Mouse (Mus musculus) midbrain, embryonic 13.5 days (tissue): ENCODE results near the gene B230217C12Rik. TPM values are rescaled to one million over a fixed set of nuclear protein-coding genes. Genes with fewer than 3 reads are reported as not detected.
"Not testable (repeated sequence)": the region's sequence is repeated elsewhere in the genome, so short reads cannot be mapped to it uniquely, and the experiment has no call there.

Source experiments
- ATAC-seq: fragments of 200-750 bp; cut with Nextera tagmentation; 2 replicates; pipeline ENCODE4 v1.8.0; 2017; ENCODE audit warnings: mild to moderate bottlenecking, moderate TSS enrichment, moderate library complexity
- H3K27ac ChIP-seq: fragments of 300-500 bp; sonication (generic); 2 replicates; pipeline ENCODE4 v1.5.1; 2015; ENCODE audit warnings: inconsistent platforms, mild to moderate bottlenecking, moderate library complexity
- H3K27me3 ChIP-seq: fragments of 300-500 bp; sonication (generic); 2 replicates; pipeline ENCODE4 v1.6.1; 2015; ENCODE audit warnings: mild to moderate bottlenecking, inconsistent platforms
- H3K36me3 ChIP-seq: fragments of 300-500 bp; sonication (generic); 2 replicates; pipeline ENCODE4 v1.6.1; 2015; ENCODE audit warnings: mild to moderate bottlenecking, inconsistent platforms
- H3K4me1 ChIP-seq: fragments of 300-500 bp; sonication (generic); replicated peaks from 2 replicates; pipeline ENCODE4 v1.6.1; 2015; ENCODE audit warnings: inconsistent platforms
- H3K4me2 ChIP-seq: fragments of 300-500 bp; sonication (generic); replicated peaks from 2 replicates; pipeline ENCODE4 v1.6.1; 2015; ENCODE audit warnings: moderate library complexity, mild to moderate bottlenecking, inconsistent platforms
- H3K4me3 ChIP-seq: fragments of 300-500 bp; sonication (generic); replicated peaks from 2 replicates; pipeline ENCODE4 v1.5.1; 2015; ENCODE audit warnings: mild to moderate bottlenecking, inconsistent platforms
- H3K9ac ChIP-seq: fragments of 300-500 bp; sonication (generic); replicated peaks from 2 replicates; pipeline ENCODE4 v1.6.1; 2015; ENCODE audit warnings: mild to moderate bottlenecking, inconsistent platforms
- H3K9me3 ChIP-seq: fragments of 300-500 bp; sonication (generic); 2 replicates; pipeline ENCODE4 v1.6.1; 2016; ENCODE audit warnings: mild to moderate bottlenecking, inconsistent platforms
- WGBS: fragments of 180-500 bp; shearing (Covaris S2); methylation state at CpG from one replicate; pipeline ENCODE4 v1.1.7; 2015; 5-methylcytosine and 5-hydroxymethylcytosine counted together
- polyA plus RNA-seq: library from polyadenylated mRNA; unstranded; fragments of >200 nt; fragmentation: Nextera tagmentation; extraction: Ambion mirVana; gene quantifications from 2 replicates; pipeline ENCODE4 v1.2.1, GENCODE M21; 2015

The B230217C12Rik gene
- polyA plus RNA-seq, 1 experiment from 2014 or later = 23.2 TPM

DNA sequence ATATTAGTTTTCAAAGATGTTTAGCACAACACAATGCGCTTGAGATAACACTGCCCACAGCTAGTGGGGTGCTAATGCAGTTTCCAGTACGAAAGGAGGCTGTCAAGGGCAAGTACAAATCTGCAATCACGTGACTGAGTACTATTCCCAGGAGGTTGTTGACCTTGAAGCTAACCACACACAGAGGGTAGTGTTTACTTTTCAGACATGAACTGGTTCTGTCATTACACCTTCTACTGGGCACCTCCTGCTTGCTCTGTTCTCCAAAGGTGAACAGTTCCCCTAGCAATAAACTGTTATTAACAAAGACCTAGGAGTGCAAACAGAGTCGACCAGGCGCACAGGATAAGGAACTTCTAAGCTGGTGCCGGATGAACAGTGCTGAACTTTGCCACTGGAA lies 9.8 kb downstream of the B230217C12Rik start:
- H3K4me3 ChIP-seq = no peak overlapping the region
- no peaks in the 10 kb centered on the region for H3K4me1 ChIP-seq
- 74% methylated on average over 6 of the region's 6 CpGs for WGBS
- no peak overlapping the region for H3K4me2 ChIP-seq
- H3K36me3 ChIP-seq = no peaks in the 10 kb centered on the region
- no peak overlapping the region for H3K9ac ChIP-seq
- no peaks in the 10 kb centered on the region for H3K9me3 ChIP-seq
- no peak for ATAC-seq
- H3K27me3 ChIP-seq = no peaks in the 10 kb centered on the region
- no peak overlapping the region for H3K27ac ChIP-seq

DNA sequence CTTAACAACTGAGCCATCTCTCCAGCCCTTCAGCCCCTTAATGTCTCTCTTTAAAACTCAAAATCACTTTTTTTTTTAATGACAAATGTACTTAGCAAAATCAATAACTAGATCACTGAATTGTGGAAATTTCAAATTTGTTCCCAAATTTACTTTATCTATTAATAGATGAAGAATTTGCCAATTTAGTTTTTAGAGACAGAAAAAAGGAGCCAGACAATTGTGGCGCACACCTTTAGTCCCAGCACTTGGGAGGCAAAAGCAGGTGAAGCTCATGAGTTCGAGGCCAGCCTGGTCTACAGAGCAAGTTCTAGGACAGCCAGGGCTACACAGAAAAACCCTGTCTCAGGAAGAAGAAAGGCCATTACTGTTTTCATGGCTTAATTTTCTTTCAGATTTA lies 11.0 kb downstream of the B230217C12Rik start:
- no peaks in the 10 kb centered on the region for H3K9me3 ChIP-seq
- 86% methylated on average over 2 of the region's 2 CpGs for WGBS
- ATAC-seq = no peak
- H3K4me1 ChIP-seq = no peaks in the 10 kb centered on the region
- no peak overlapping the region for H3K27ac ChIP-seq
- no peaks in the 10 kb centered on the region for H3K27me3 ChIP-seq
- H3K36me3 ChIP-seq = no peaks in the 10 kb centered on the region
- no peak overlapping the region for H3K9ac ChIP-seq
- H3K4me3 ChIP-seq = no peak overlapping the region
- no peak overlapping the region for H3K4me2 ChIP-seq

DNA sequence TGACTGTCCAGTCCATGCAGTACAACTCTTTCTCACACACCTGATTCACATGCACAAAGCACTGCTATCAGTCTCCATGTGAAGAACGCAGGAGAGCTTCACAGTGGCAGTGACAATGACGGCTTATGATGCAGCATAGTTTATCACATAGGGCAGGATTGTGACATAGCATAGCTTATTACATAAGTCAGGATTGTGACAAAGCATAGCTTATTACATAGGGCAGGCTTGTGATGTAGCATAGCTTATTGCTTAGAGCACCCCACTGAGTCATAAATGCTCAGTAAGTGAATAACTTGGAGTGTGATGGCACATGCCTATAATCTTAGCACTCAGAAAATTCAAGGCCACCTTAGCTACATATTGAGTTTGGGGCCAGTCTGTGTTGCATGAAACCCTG lies 14.9 kb downstream of the B230217C12Rik start:
- Histone ChIP-seq H3K4me2 (no peak overlapping the region), H3K27me3 (no peaks in the 10 kb centered on the region), H3K27ac (no peak overlapping the region), H3K9ac (no peak overlapping the region), H3K36me3 (no peaks in the 10 kb centered on the region), H3K4me1 (no peaks in the 10 kb centered on the region), H3K9me3 (no peaks in the 10 kb centered on the region), H3K4me3 (no peak overlapping the region)
- no peak for ATAC-seq
- WGBS = 91% methylated on average over 2 of the region's 2 CpGs

DNA sequence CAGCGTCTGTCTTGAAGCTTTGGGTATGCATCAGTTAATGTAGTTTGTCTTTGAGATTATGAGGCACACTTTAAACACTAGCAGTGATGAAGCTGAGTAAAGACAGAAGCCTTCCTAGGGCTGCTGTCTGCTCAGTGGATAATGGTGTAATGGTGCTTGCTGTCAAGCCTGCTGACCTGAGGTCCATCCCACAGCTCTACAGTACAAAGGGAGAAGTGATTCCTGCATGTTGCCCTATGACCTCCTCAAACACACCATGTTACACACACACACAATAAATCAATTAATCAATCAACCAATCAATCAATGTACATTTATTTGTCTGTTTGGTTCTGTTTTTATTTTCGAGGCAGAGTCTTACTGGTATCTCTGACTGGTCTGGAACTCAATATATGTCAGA lies 21.6 kb downstream of the B230217C12Rik start:
- ATAC-seq = no peak
- WGBS = 84% methylated on average over 2 of the region's 2 CpGs

DNA sequence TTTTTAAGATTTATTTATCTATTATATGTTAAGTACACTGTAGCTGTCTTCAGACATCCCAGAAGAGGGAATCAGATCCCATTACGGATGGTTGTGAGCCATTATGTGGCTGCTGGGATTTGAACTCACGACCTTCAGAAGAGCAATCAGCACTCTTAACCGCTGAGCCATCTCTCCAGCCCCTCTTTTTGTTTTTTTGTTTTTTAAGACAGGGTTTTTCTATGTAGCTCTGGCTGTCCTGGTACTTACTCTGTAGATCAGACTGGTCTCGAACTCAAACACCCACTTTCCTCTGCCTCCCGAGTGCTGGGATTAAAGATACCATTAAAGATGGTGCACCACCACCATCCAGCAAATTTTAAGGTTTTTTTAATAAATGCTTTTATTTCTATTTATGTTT lies 24.8 kb downstream of the B230217C12Rik start:
- no peak overlapping the region for H3K9ac ChIP-seq
- no peak overlapping the region for H3K4me2 ChIP-seq
- no peaks in the 10 kb centered on the region for H3K36me3 ChIP-seq
- H3K9me3 ChIP-seq = no peaks in the 10 kb centered on the region
- no peaks in the 10 kb centered on the region for H3K27me3 ChIP-seq
- H3K4me1 ChIP-seq = no peaks in the 10 kb centered on the region
- H3K4me3 ChIP-seq = no peak overlapping the region
- ATAC-seq = no peak
- H3K27ac ChIP-seq = no peak overlapping the region
- WGBS = 90% methylated on average over 5 of the region's 5 CpGs

More for the DNA sequence above, 21.6 kb downstream of the B230217C12Rik start:
- no peaks in the 10 kb centered on the region for H3K9me3 ChIP-seq
- H3K27ac ChIP-seq = no peak overlapping the region
- no peak overlapping the region for H3K9ac ChIP-seq
- H3K4me1 ChIP-seq = no peaks in the 10 kb centered on the region
- H3K36me3 ChIP-seq = no peaks in the 10 kb centered on the region
- no peak overlapping the region for H3K4me2 ChIP-seq
- H3K4me3 ChIP-seq = no peak overlapping the region
- H3K27me3 ChIP-seq = no peaks in the 10 kb centered on the region

DNA sequence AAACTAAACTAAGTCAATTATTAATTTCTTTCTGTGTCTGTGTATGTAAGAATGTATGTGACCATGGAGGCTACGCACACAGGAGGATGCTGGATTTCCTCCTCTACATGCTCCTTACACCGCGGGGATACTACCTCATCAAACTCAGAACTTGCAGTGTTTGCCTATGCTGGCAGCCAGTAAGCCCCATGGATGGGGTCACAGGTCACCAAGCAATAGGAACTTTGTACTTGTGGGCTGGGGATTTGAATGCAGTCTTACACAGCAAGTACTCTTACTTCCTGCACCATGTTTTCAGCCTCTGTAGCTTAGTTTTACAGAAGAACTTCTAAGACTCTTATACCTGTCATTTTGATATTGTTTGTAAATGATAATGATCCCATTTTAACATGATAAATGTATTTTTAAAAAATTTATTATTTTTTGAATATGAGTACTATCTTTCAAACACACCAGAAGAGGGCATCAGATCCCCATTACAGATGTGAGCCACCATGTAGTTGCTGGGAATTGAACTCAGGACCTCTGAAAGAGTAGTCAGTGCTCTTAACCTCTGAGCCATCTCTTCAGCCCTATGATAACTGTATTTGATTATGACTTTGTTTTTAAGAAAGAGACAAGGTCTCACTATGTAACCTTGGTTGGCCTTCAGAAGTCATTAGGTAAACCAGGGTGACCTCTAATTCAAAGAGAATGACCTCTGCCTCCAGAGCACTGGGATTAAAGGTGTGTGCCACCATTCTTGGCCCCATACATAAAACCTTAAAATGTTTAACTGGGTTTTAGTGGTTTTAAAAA lies 25.7 kb downstream of the B230217C12Rik start:
- Histone ChIP-seq H3K4me2 (no peak overlapping the region), H3K4me1 (no peaks in the 10 kb centered on the region), H3K27ac (no peak overlapping the region), H3K9me3 (no peaks in the 10 kb centered on the region), H3K27me3 (no peaks in the 10 kb centered on the region), H3K9ac (no peak overlapping the region), H3K4me3 (no peak overlapping the region), H3K36me3 (no peaks in the 10 kb centered on the region)
- 86% methylated on average over 3 of the region's 3 CpGs for WGBS
- ATAC-seq = no peak

DNA sequence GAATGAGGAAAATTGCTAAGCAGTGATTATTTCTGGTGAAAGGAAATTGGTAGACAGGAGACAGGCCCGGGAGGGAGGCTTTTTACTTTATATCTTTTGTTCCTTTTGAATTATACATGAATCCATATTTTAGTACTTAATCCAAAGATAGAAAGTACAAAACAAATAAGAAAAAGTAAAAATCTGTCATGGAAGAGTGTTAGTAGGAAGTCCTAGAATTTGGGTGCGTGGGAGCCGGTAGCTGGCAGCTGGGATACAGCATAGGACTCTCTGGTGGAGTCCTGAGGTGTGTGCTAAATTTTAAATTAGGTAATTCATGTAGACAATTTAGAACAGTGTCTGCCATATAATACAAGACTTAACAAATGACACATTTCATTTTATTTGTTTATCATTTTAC lies 27.0 kb downstream of the B230217C12Rik start:
- Histone ChIP-seq H3K4me1 (no peaks in the 10 kb centered on the region), H3K9me3 (no peaks in the 10 kb centered on the region), H3K4me3 (no peak overlapping the region), H3K9ac (no peak overlapping the region), H3K36me3 (no peaks in the 10 kb centered on the region), H3K27ac (no peak overlapping the region), H3K27me3 (no peaks in the 10 kb centered on the region), H3K4me2 (no peak overlapping the region)
- ATAC-seq = no peak
- 86% methylated on average over 3 of the region's 3 CpGs for WGBS

DNA sequence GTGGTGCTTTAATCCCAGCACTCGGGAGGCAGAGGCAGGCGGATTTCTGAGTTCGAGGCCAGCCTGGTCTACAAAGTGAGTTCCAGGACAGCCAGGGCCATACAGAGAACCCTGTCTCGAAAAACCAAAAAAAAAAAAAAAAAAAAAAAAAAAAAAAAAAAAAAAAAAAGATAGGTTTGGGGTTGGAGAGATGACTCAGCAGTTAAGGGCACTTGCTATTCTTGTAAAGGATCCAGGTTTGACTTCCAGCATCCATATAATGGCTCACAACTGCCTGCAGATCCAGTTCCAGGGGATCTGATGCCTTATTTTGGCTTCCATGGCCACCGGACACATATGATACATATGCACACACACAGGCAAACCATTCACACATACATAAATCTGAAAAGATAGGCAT lies 31.8 kb downstream of the B230217C12Rik start:
- 86% methylated on average over 5 of the region's 5 CpGs for WGBS
- not testable (repeated sequence) for ATAC-seq, H3K27ac ChIP-seq, H3K4me2 ChIP-seq, H3K27me3 ChIP-seq, H3K4me1 ChIP-seq, H3K36me3 ChIP-seq, H3K9me3 ChIP-seq, H3K4me3 ChIP-seq, H3K9ac ChIP-seq

DNA sequence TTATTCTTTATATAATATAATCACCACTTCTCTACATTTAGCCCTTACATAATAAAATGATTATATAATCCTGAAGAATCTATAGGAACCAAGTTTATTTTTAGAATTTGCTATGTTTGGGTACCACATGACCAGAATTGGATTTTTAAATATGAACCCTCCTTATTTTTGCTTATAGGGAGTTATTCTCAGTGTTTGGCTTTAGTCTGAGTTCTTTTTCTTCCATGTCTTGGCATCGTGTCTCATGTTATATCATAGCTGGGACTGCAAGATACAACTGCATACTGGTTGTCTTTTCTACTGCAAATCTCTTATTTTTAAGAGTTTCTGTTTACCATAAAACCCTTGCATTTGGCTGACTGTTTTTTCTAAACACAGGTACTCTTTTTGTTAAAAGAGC lies 33.8 kb downstream of the B230217C12Rik start:
- no peak overlapping the region for H3K27ac ChIP-seq
- H3K4me3 ChIP-seq = no peak overlapping the region
- no peak overlapping the region for H3K9ac ChIP-seq
- no peaks in the 10 kb centered on the region for H3K4me1 ChIP-seq
- ATAC-seq = no peak
- H3K9me3 ChIP-seq = no peaks in the 10 kb centered on the region
- WGBS = 95% methylated on average over 1 of the region's 1 CpGs
- no peak overlapping the region for H3K4me2 ChIP-seq
- H3K36me3 ChIP-seq = no peaks in the 10 kb centered on the region
- no peaks in the 10 kb centered on the region for H3K27me3 ChIP-seq

DNA sequence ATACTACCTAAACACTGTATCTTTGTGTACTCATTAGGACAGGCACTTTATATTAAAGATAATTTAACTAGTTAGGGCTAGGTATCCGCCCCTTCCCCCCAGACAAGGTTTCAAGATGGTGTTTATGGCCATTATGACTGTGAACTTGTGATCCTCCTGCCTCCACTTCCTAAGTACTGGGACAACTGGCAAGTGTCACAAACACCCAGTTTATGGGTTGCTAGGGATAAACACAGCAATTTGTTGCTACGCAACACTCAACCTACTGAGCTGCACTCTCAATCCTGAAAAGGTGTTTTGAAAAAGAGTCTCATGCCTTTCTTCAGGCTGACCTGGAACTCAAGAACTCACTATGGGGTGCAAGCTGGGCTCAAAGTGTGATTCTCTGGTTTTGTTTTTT lies 36.8 kb downstream of the B230217C12Rik start:
- H3K27ac ChIP-seq = no peak overlapping the region
- no peak overlapping the region for H3K4me2 ChIP-seq
- no peaks in the 10 kb centered on the region for H3K36me3 ChIP-seq
- H3K9me3 ChIP-seq = no peaks in the 10 kb centered on the region
- H3K4me3 ChIP-seq = no peak overlapping the region
- ATAC-seq = no peak
- no peak overlapping the region for H3K9ac ChIP-seq
- WGBS = 82% methylated on average over 2 of the region's 2 CpGs
- no peaks in the 10 kb centered on the region for H3K27me3 ChIP-seq
- H3K4me1 ChIP-seq = no peaks in the 10 kb centered on the region

DNA sequence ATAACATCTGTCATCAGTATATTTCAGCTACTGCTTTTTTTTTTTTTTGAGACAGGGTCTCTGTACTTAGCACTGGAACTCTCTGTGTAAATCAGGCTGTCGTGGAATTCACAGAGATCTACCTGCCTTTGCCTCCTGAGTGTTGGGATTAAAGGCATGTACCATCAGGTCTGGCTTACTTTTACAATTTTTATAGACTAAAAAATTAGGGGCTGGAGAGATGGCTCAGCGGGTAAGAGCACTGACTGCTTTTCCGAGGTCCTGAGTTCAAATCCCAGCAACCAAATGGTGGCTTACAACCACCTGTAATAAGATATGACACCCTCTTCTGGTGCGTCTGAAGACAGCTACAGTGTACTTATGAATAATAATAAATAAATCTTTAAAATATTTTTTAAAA lies 39.8 kb downstream of the B230217C12Rik start:
- H3K9ac ChIP-seq = no peak overlapping the region
- no peak for ATAC-seq
- H3K27ac ChIP-seq = no peak overlapping the region
- H3K4me2 ChIP-seq = no peak overlapping the region
- H3K27me3 ChIP-seq = no peaks in the 10 kb centered on the region
- H3K36me3 ChIP-seq = no peaks in the 10 kb centered on the region
- H3K4me1 ChIP-seq = no peaks in the 10 kb centered on the region
- no peaks in the 10 kb centered on the region for H3K9me3 ChIP-seq
- WGBS = 95% methylated on average over 4 of the region's 4 CpGs
- H3K4me3 ChIP-seq = no peak overlapping the region

DNA sequence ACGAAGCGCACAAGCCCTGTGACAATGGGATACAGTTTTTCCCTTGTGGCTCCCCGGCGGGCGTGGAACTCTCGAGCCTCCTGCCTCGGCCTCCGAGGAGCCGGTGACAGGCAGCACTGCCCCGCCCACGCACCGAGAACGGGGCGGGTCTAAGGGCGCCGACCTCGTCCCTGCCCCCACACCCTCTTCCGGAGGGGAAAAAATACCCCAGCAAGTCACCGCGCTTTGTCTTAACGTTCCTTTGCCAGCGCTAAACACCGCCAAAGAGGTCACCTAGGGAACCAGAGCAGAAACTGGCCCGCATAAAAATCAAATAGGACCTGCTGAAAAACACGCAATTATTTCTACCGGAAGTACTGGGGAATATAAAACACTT lies 43.0 kb downstream of the B230217C12Rik start:
- Histone ChIP-seq H3K9ac (peak overlapping the region; percentile 30), H3K4me2 (peak overlapping the region; percentile 63), H3K9me3 (no peaks in the 10 kb centered on the region), H3K36me3 (no peaks in the 10 kb centered on the region), H3K27ac (peak overlapping the region; percentile 77), H3K4me3 (peak overlapping the region; percentile 59), H3K27me3 (no peaks in the 10 kb centered on the region), H3K4me1 (no peaks in the 10 kb centered on the region)
- ATAC-seq = peak; percentile 57
- WGBS = 3% methylated on average over 26 of the region's 26 CpGs
